Mouse (Mus musculus): ENCODE data around the gene Bbs10.

The Bbs10 gene

GRCm38 (mm10) chr10:111327957-111328356 lies 29.5 kb downstream of the Bbs10 start:
- DNase-seq, result no peak

- DNase-seq, result peak in 1 of 2 experiments; percentile 14
Measured at GRCm38 (mm10) chr10:111329326-111329725, 30.8 kb downstream of the Bbs10 start.

- DNase-seq, result no peak
Measured at GRCm38 (mm10) chr10:111334902-111335301, 36.4 kb downstream of the Bbs10 start.

- no peak for DNase-seq
Measured at GRCm38 (mm10) chr10:111335517-111336352, 37.3 kb downstream of the Bbs10 start.

GRCm38 (mm10) chr10:111336353-111336713 lies 37.9 kb downstream of the Bbs10 start:
- no peak for DNase-seq

GRCm38 (mm10) chr10:111339296-111339695 lies 40.8 kb downstream of the Bbs10 start:
- DNase-seq, result no peak

- no peak for DNase-seq
Measured at GRCm38 (mm10) chr10:111341761-111342160, 43.3 kb downstream of the Bbs10 start.

GRCm38 (mm10) chr10:111343555-111343954 lies 45.1 kb downstream of the Bbs10 start:
- DNase-seq, result peak; percentile 15 to 45

- DNase-seq, result peak in 1 of 2 experiments; percentile 13
Measured at GRCm38 (mm10) chr10:111348263-111348662, 49.8 kb downstream of the Bbs10 start.
